Comparison of ENCODE assay signal across 20 mouse cellular contexts in genomic region chr1:39545589-39545988, GRCm38 (mm10). TPM values are rescaled to one million over a fixed set of nuclear protein-coding genes. Genes with fewer than 3 reads are reported as not detected.
DNase-seq lines count a peak whose midpoint lies in the region; ATAC-seq and TF ChIP-seq lines count a peak whose summit lies in the region.
"Had no signal": no experiment of that assay in that cellular context is flagged by ENCODE, and none has a peak within 500 bp of the region (broad histone marks: within the 10 kb centered on the region; RNA-seq: fewer than 3 reads in every experiment).

No protein-coding gene starts in this region.

- no peak overlapping the region for H3K4me3 ChIP-seq in MEL (ENCODE audit: control insufficient read depth in 1 of 2, insufficient read depth in 1 of 2, low read depth in 2 of 2, low read length in 2 of 2)
- no peak overlapping the region for H3K4me3 ChIP-seq in midbrain, postnatal 0 days (ENCODE audit: low read depth, low read length)
- H3K4me3 ChIP-seq: erythroblast, embryonic 14.5 days; heart, embryonic 15.5 days; neural tube, embryonic 13.5 days had no signal

- no peaks in the 10 kb centered on the region for H3K79me2 ChIP-seq in MEL (ENCODE audit: control insufficient read depth, insufficient read depth, low read length, poor library complexity)

- no peak overlapping the region for H3K4me2 ChIP-seq in midbrain, postnatal 0 days (ENCODE audit: low read depth, low read length, poor library complexity, severe bottlenecking)
- H3K4me2 ChIP-seq: heart, embryonic 15.5 days; neural tube, embryonic 13.5 days had no signal

- H3K9ac ChIP-seq in MEL (ENCODE audit: control insufficient read depth, low read depth, low read length, poor library complexity, severe bottlenecking), result no peak overlapping the region
- no peak overlapping the region for H3K9ac ChIP-seq in midbrain, postnatal 0 days (replicated peaks; ENCODE audit: low read length, poor library complexity, severe bottlenecking)
- H3K9ac ChIP-seq: forebrain, postnatal 0 days; heart, embryonic 15.5 days; neural tube, embryonic 13.5 days had no signal

- H3K4me1 ChIP-seq in MEL (ENCODE audit: control insufficient read depth in 1 of 2, insufficient read depth in 2 of 2, low read length in 2 of 2), result no peaks in the 10 kb centered on the region
- H3K4me1 ChIP-seq in midbrain, postnatal 0 days (ENCODE audit: insufficient read depth, low read length), result no peaks in the 10 kb centered on the region

- no peak overlapping the region for H3K27ac ChIP-seq in MEL (ENCODE audit: control insufficient read depth, low read depth, low read length)
- H3K27ac ChIP-seq in midbrain, postnatal 0 days (ENCODE audit: low read depth, low read length), result no peak overlapping the region
- H3K27ac ChIP-seq: heart, embryonic 15.5 days; neural tube, embryonic 13.5 days; stomach, postnatal 0 days had no signal

- no peaks in the 10 kb centered on the region for H3K9me3 ChIP-seq in MEL (replicated peaks; ENCODE audit: insufficient read depth, low read length)
- H3K9me3 ChIP-seq in midbrain, postnatal 0 days (ENCODE audit: low read length), result no peaks in the 10 kb centered on the region
- H3K9me3 ChIP-seq: heart, embryonic 15.5 days had no signal

- H3K27me3 ChIP-seq in MEL (ENCODE audit: control insufficient read depth in 1 of 2, insufficient read depth in 2 of 2, low read length in 2 of 2), result no peaks in the 10 kb centered on the region
- H3K27me3 ChIP-seq in midbrain, postnatal 0 days (ENCODE audit: insufficient read depth, low read length), result no peaks in the 10 kb centered on the region
- H3K27me3 ChIP-seq: heart, embryonic 15.5 days; neural tube, embryonic 13.5 days; Patski had no signal

- H3K36me3 ChIP-seq in MEL (ENCODE audit: control insufficient read depth in 1 of 2, insufficient read depth in 2 of 2, low read length in 2 of 2), result peaks cover 7 to 10% of the 10 kb centered on the region in 2 experiments
- peaks cover 25% of the 10 kb centered on the region for H3K36me3 ChIP-seq in midbrain, postnatal 0 days (ENCODE audit: insufficient read depth, low read length)

- no peak for TF ChIP-seq CTCF in MEL (IDR thresholded peaks at IDR 0.05 in 2 of 3, conservative IDR thresholded peaks at IDR 0.05 in 1 of 3; ENCODE audit: control insufficient read depth in 1 of 3, insufficient read depth in 1 of 3, low read depth in 2 of 3, low read length in 3 of 3, poor library complexity in 1 of 3, severe bottlenecking in 1 of 3)
- TF ChIP-seq CTCF in midbrain, postnatal 0 days (IDR thresholded peaks at IDR 0.05), result no peak

- TF ChIP-seq RAD21 in MEL (IDR thresholded peaks at IDR 0.05; ENCODE audit: low read depth, low read length), result no peak

- DNase-seq in cerebellum, postnatal 25 days, result peak; percentile 55 to 69
- no peak for DNase-seq in cerebellum, adult 9-10 months
- peak; percentile 48 to 56 for DNase-seq in lung, adult 18-20 months
- no peak for DNase-seq in lung, postnatal 10 days
- DNase-seq in MEL (ENCODE audit: low read depth, low spot score), result peak; percentile 73
- no peak for DNase-seq in midbrain, postnatal 0 days (ENCODE audit: low spot score)
- DNase-seq: forebrain, postnatal 0 days; gastrocnemius, postnatal 14 days; liver; midbrain, embryonic 14.5 days; retina, postnatal 1 day; spleen, adult 18-20 months had no signal

- 91% methylated on average over 7 of the region's 7 CpGs for WGBS in midbrain, postnatal 0 days

- TF ChIP-seq EP300 in MEL (IDR thresholded peaks at IDR 0.05; ENCODE audit: low read depth in 1 of 2, low read length in 2 of 2), result peak; percentile 26 to 27; a peak in 2 of 4 replicates

- TF ChIP-seq POLR2A in MEL (IDR thresholded peaks at IDR 0.05; ENCODE audit: control insufficient read depth in 1 of 2, insufficient read depth in 1 of 2, low read depth in 1 of 2, low read length in 2 of 2, poor library complexity in 1 of 2), result no peak; a peak in 1 of 4 replicates

- peak; percentile 82 for ATAC-seq in megakaryocyte progenitor cell, adult 5-6 weeks (replicated peaks; ENCODE audit: poor library complexity)
- no peak; the same call in 1 of the 2 replicates for ATAC-seq in monocyte, adult 5-6 weeks (replicated peaks; ENCODE audit: insufficient number of reproducible peaks, low FRiP score, low TSS enrichment, poor library complexity, severe bottlenecking)
- ATAC-seq in midbrain, postnatal 0 days (ENCODE audit: low FRiP score), result no peak
- ATAC-seq: forebrain, postnatal 0 days; hindbrain, embryonic 16.5 days; Patski had no signal

TF ChIP-seq in MEL, 35 proteins besides CTCF, POLR2A, EP300 and RAD21:
- TF ChIP-seq USF1 (IDR thresholded peaks at IDR 0.05; ENCODE audit: low read depth, low read length), result no peak
- no peak for TF ChIP-seq CHD1 (IDR thresholded peaks at IDR 0.05; ENCODE audit: low read depth, low read length)
- TF ChIP-seq MXI1 (IDR thresholded peaks at IDR 0.05; ENCODE audit: low read depth, low read length), result 0 out of 2 replicates have a peak, but pooled peaks have one; percentile 53
- no peak for TF ChIP-seq MYC (IDR thresholded peaks at IDR 0.05; ENCODE audit: low read depth, low read length)
- TF ChIP-seq ZNF384 (IDR thresholded peaks at IDR 0.05; ENCODE audit: low read depth, low read length), result 0 out of 2 replicates have a peak, but pooled peaks have one; percentile 20
- TF ChIP-seq E2F4 (IDR thresholded peaks at IDR 0.05; ENCODE audit: borderline replicate concordance, low read depth, low read length), result no peak
- no peak for TF ChIP-seq HCFC1 (IDR thresholded peaks at IDR 0.05; ENCODE audit: low read depth, low read length)
- TF ChIP-seq KAT2A (conservative IDR thresholded peaks at IDR 0.05; ENCODE audit: low read depth, low read length), result no peak
- no peak for TF ChIP-seq BHLHE40 (IDR thresholded peaks at IDR 0.05; ENCODE audit: borderline replicate concordance, low read depth, low read length)
- TF ChIP-seq MAZ (IDR thresholded peaks at IDR 0.05; ENCODE audit: low read depth, low read length), result no peak
- peak; percentile 48 for TF ChIP-seq SIN3A (IDR thresholded peaks at IDR 0.05; ENCODE audit: low read length)
- no peak for TF ChIP-seq UBTF (IDR thresholded peaks at IDR 0.05; ENCODE audit: borderline replicate concordance, insufficient read depth, low read depth, low read length)
- no peak for TF ChIP-seq POLR2AphosphoS5 (IDR thresholded peaks at IDR 0.05; ENCODE audit: borderline replicate concordance, low read depth, low read length)
- peak; percentile 49 for TF ChIP-seq MAX (IDR thresholded peaks at IDR 0.05; ENCODE audit: low read length)
- TF ChIP-seq SMC3 (IDR thresholded peaks at IDR 0.05; ENCODE audit: low read depth, low read length), result no peak
- TF ChIP-seq USF2 (IDR thresholded peaks at IDR 0.05; ENCODE audit: borderline replicate concordance in 1 of 2, insufficient read depth in 1 of 2, low read depth in 1 of 2, low read length in 2 of 2), result no peak
- no peak for TF ChIP-seq POLR2AphosphoS2 (IDR thresholded peaks at IDR 0.05; ENCODE audit: low read length)
- no peak for TF ChIP-seq TAL1 (IDR thresholded peaks at IDR 0.05; ENCODE audit: low read length)
- TF ChIP-seq GATA1 (IDR thresholded peaks at IDR 0.05; ENCODE audit: low read depth, low read length), result no peak
- TF ChIP-seq CHD2 (IDR thresholded peaks at IDR 0.05; ENCODE audit: low read length), result no peak
- TF ChIP-seq NRF1 (IDR thresholded peaks at IDR 0.05; ENCODE audit: insufficient read depth, low read depth, low read length, poor library complexity, severe bottlenecking), result no peak
- no peak for TF ChIP-seq ETS1 (IDR thresholded peaks at IDR 0.05; ENCODE audit: low read depth, low read length)
- TF ChIP-seq TCF12 (IDR thresholded peaks at IDR 0.05; ENCODE audit: low read depth, low read length), result no peak
- TF ChIP-seq ELF1 (IDR thresholded peaks at IDR 0.05; ENCODE audit: low read depth, low read length), result no peak
- no peak for TF ChIP-seq GABPA (IDR thresholded peaks at IDR 0.05; ENCODE audit: low read depth, low read length)
- peak; percentile 49; the same call in 1 of the 2 replicates for TF ChIP-seq RCOR1 (IDR thresholded peaks at IDR 0.05; ENCODE audit: low read depth, low read length)
- no peak for TF ChIP-seq ZMIZ1 (IDR thresholded peaks at IDR 0.05; ENCODE audit: low read depth, low read length)
- no peak for TF ChIP-seq MYB (IDR thresholded peaks at IDR 0.05; ENCODE audit: low read depth, low read length)
- peak; percentile 11; the same call in 1 of the 2 replicates for TF ChIP-seq MAFK (IDR thresholded peaks at IDR 0.05; ENCODE audit: borderline replicate concordance, low read depth, low read length)
- no peak for TF ChIP-seq ZKSCAN1 (IDR thresholded peaks at IDR 0.05; ENCODE audit: low read depth, low read length)
- no peak for TF ChIP-seq MEF2A (IDR thresholded peaks at IDR 0.05; ENCODE audit: extremely low read depth, insufficient replicate concordance, low read depth, low read length, poor library complexity, severe bottlenecking)
- TF ChIP-seq ZC3H11A (IDR thresholded peaks at IDR 0.05; ENCODE audit: low read depth, low read length), result no peak
- no peak for TF ChIP-seq NELFE (IDR thresholded peaks at IDR 0.05; ENCODE audit: low read depth, low read length)
- no peak for TF ChIP-seq TBP (IDR thresholded peaks at IDR 0.05; ENCODE audit: low read depth, low read length)
- TF ChIP-seq JUND (IDR thresholded peaks at IDR 0.05; ENCODE audit: low read depth, low read length), result no peak

RNA-seq across cellular contexts. Expression of gene Cnot11, which starts 10.8 kb away (rescaled TPM):
- 20.0 and 21.1 TPM in 2 replicates for total RNA-seq in MEL (2012; rRNA removed)
- polyA plus RNA-seq in MEL (2012; ENCODE audit: insufficient read depth in 1 of 2, insufficient read length in 2 of 2, low read depth in 1 of 2, low replicate concordance in 2 of 2, missing spikeins in 1 of 2), result 10 to 100 TPM; 37.9 to 46.0 TPM
- total RNA-seq in megakaryocyte progenitor cell, adult 5-6 weeks (2015), result 24.4 and 32.5 TPM in 2 replicates
- 25.4 and 29.1 TPM in 2 replicates for total RNA-seq in megakaryocyte progenitor cell, adult 5-6 weeks (2017)
- 23.9 to 27.3 TPM (median 24.0 TPM) in 3 replicates for total RNA-seq in monocyte, adult 5-6 weeks (2017)
- total RNA-seq in midbrain, postnatal 0 days (2014; rRNA removed), result 28.8 and 32.3 TPM in 2 replicates
- 9.4 and 9.6 TPM in 2 replicates for polyA plus RNA-seq in midbrain, postnatal 0 days (2015; fragmentation: Nextera tagmentation; extraction: Ambion mirVana)

RNA-seq across cellular contexts. Expression of gene Rnf149, which starts 31.6 kb away (rescaled TPM):
- 33.0 and 37.1 TPM in 2 replicates for total RNA-seq in MEL (2012; rRNA removed)
- polyA plus RNA-seq in MEL (2012; ENCODE audit: insufficient read depth in 1 of 2, insufficient read length in 2 of 2, low read depth in 1 of 2, low replicate concordance in 2 of 2, missing spikeins in 1 of 2), result 10 to 100 TPM in 1 of 2 experiments, not detected in 1; 46.4 TPM
- 22.3 and 27.5 TPM in 2 replicates for total RNA-seq in megakaryocyte progenitor cell, adult 5-6 weeks (2015)
- total RNA-seq in megakaryocyte progenitor cell, adult 5-6 weeks (2017), result 32.7 and 35.9 TPM in 2 replicates
- total RNA-seq in monocyte, adult 5-6 weeks (2017), result 204 to 430 TPM (median 348 TPM) in 3 replicates
- total RNA-seq in midbrain, postnatal 0 days (2014; rRNA removed), result 13.0 and 22.2 TPM in 2 replicates
- polyA plus RNA-seq in midbrain, postnatal 0 days (2015; fragmentation: Nextera tagmentation; extraction: Ambion mirVana), result 16.5 and 20.6 TPM in 2 replicates

Comparison
In these comparisons a context has a peak if more than half of its experiments do, and no peak if none do; other contexts are left out.
1. DNase-seq: peak in cerebellum, postnatal 25 days (2 of 2), lung, adult 18-20 months (2 of 2) and MEL (single experiment); none in cerebellum, adult 9-10 months (single experiment), lung, postnatal 10 days (single experiment) and midbrain, postnatal 0 days (single experiment).